Mouse (Mus musculus): ENCODE results near the gene Mettl4. TPM values are rescaled to one million over a fixed set of nuclear protein-coding genes. Genes with fewer than 3 reads are reported as not detected.

The Mettl4 gene
- 21.4 and 26.1 TPM in 2 replicates for polyA plus RNA-seq (2014; fragmentation: Nextera tagmentation; extraction: Ambion mirVana)

- no peaks in the 10 kb centered on the region for H3K27me3 ChIP-seq (ENCODE audit: control insufficient read depth, insufficient read depth, low read length)
- H3K9ac ChIP-seq (ENCODE audit: low read depth, low read length): peak within 1 kb of the TSS; percentile 73
- H3K4me2 ChIP-seq (replicated peaks; ENCODE audit: low read depth, low read length): peak within 1 kb of the TSS; percentile 58
- H3K36me3 ChIP-seq (ENCODE audit: control insufficient read depth, insufficient read depth, low read length): no peaks in the 10 kb centered on the region
- H3K4me3 ChIP-seq (ENCODE audit: low read length): peak within 1 kb of the TSS; percentile 65
- ATAC-seq (ENCODE audit: low FRiP score, low TSS enrichment): peak; percentile 99
- no peaks in the 10 kb centered on the region for H3K9me3 ChIP-seq (ENCODE audit: control insufficient read depth, low read length)
- peak within 1 kb of the TSS; percentile 96 for H3K27ac ChIP-seq (ENCODE audit: low read depth, low read length)
- under 1% methylated on average over 56 of the region's 56 CpGs for WGBS
- peaks cover 13% of the 10 kb centered on the region; the same call in 1 of the 2 replicates for H3K4me1 ChIP-seq (ENCODE audit: control insufficient read depth, insufficient read depth, low read length)
These were observed at the start of gene Mettl4 for GRCm38 (mm10) chr17:94749466-94750135. Gene Mettl4 (minus strand): TSS chr17:94750019.

DNA sequence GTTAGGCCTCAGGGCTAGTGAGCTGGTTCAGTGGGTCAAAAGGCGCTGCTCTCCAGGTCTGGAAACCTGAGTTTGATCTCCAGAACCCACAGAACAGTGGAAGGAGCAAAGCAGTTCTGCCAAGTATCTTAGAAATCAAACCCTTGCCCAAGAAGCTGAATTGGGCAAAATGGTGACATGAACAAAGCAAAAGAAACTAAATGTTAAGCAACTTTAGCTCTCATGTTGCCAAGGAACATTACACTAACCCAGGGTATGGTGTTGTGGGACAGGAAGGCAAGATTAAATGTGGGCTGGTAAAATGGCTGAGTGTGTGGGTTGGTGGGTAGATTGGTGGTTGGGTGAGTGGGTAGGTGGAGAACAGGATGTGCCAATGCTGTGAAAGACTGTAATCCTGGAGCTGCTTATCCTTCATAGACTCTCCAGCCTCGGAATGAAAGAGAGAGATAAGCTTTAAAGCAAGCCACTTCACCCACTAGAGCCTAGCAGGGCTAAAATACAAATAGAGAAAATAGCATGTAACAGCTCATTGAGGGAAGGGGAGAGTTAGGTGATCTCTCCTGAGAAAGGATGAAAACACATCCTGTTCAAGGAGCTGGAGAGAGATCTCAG, 29.2 kb upstream of the Mettl4 start:
- no peaks in the 10 kb centered on the region for H3K4me1 ChIP-seq (ENCODE audit: control insufficient read depth, insufficient read depth, low read length)
- H3K27ac ChIP-seq (ENCODE audit: low read depth, low read length): no peak overlapping the region
- H3K4me2 ChIP-seq (replicated peaks; ENCODE audit: low read depth, low read length): no peak overlapping the region
- no peaks in the 10 kb centered on the region for H3K27me3 ChIP-seq (ENCODE audit: control insufficient read depth, insufficient read depth, low read length)
- no peak for ATAC-seq (ENCODE audit: low FRiP score, low TSS enrichment)
- H3K9ac ChIP-seq (ENCODE audit: low read depth, low read length): no peak overlapping the region
- no peak overlapping the region for H3K4me3 ChIP-seq (ENCODE audit: low read length)
- WGBS: 75% methylated on average over 2 of the region's 2 CpGs
- peaks cover 10% of the 10 kb centered on the region; the same call in 1 of the 2 replicates for H3K36me3 ChIP-seq (ENCODE audit: control insufficient read depth, insufficient read depth, low read length)
- no peaks in the 10 kb centered on the region for H3K9me3 ChIP-seq (ENCODE audit: control insufficient read depth, low read length)

- no peaks in the 10 kb centered on the region for H3K27me3 ChIP-seq (ENCODE audit: control insufficient read depth, insufficient read depth, low read length)
- no peak for ATAC-seq (ENCODE audit: low FRiP score, low TSS enrichment)
- no peak overlapping the region for H3K9ac ChIP-seq (ENCODE audit: low read depth, low read length)
- H3K4me2 ChIP-seq (replicated peaks; ENCODE audit: low read depth, low read length): no peak overlapping the region
- H3K27ac ChIP-seq (ENCODE audit: low read depth, low read length): no peak overlapping the region
- 88% methylated on average over 2 of the region's 2 CpGs for WGBS
- peaks cover 44% of the 10 kb centered on the region for H3K36me3 ChIP-seq (ENCODE audit: control insufficient read depth, insufficient read depth, low read length)
- no peaks in the 10 kb centered on the region for H3K9me3 ChIP-seq (ENCODE audit: control insufficient read depth, low read length)
- no peaks in the 10 kb centered on the region for H3K4me1 ChIP-seq (ENCODE audit: control insufficient read depth, insufficient read depth, low read length)
- no peak overlapping the region for H3K4me3 ChIP-seq (ENCODE audit: low read length)
These were observed 18.7 kb upstream of the Mettl4 start for GRCm38 (mm10) chr17:94768491-94768890.

DNA sequence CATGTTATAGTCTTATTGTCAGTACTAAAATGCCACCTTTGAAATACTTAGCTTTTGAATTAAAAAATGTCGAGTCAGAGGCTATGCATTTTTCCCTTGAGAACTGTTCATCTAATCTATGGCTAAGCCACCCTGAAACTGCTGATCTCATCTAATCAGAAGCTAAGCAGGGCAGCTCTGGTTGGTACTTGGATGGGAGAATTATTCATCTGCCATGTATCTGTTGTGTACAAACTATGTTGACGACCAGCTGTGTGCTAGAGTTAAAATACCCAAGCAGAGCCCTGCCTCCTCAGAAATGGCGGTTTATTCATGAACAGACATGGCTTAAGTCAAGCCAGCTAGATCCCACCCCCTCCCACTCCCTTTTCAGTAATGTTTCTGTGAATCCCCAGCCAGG, 14.9 kb upstream of the Mettl4 start:
- Histone ChIP-seq H3K27ac (ENCODE audit: low read depth, low read length) (no peak overlapping the region), H3K4me3 (ENCODE audit: low read length) (no peak overlapping the region), H3K9me3 (ENCODE audit: control insufficient read depth, low read length) (no peaks in the 10 kb centered on the region), H3K9ac (ENCODE audit: low read depth, low read length) (no peak overlapping the region), H3K4me1 (ENCODE audit: control insufficient read depth, insufficient read depth, low read length) (no peaks in the 10 kb centered on the region), H3K36me3 (ENCODE audit: control insufficient read depth, insufficient read depth, low read length) (peaks cover 35% of the 10 kb centered on the region), H3K27me3 (ENCODE audit: control insufficient read depth, insufficient read depth, low read length) (no peaks in the 10 kb centered on the region), H3K4me2 (replicated peaks; ENCODE audit: low read depth, low read length) (no peak overlapping the region)
- no peak for ATAC-seq (ENCODE audit: low FRiP score, low TSS enrichment)
- WGBS: 91% methylated on average over 3 of the region's 3 CpGs

- H3K4me3 ChIP-seq (ENCODE audit: low read length): no peak overlapping the region
These were observed 14.2 kb upstream of the Mettl4 start for GRCm38 (mm10) chr17:94764011-94764410.

DNA sequence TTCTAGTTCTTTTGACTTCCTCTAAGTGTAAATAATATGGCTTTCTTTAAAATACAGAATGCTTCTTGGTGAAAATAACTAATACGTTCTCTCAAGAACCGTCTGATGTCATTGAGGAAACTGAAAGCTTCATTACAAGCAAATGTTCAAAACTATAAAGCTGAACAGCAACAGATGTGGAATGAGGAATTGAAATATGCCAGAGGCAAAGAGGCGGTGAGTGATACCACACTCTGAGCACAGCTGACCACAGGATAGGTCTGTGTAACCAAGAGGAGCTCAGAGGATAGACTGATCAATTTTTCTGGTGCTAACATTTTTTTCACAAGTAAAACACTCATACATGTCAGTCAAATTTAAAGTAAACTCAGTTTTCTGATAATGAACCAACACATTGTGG, 12.6 kb upstream of the Mettl4 start:
- Histone ChIP-seq H3K27ac (ENCODE audit: low read depth, low read length) (no peak overlapping the region), H3K27me3 (ENCODE audit: control insufficient read depth, insufficient read depth, low read length) (no peaks in the 10 kb centered on the region), H3K9me3 (ENCODE audit: control insufficient read depth, low read length) (no peaks in the 10 kb centered on the region), H3K4me2 (replicated peaks; ENCODE audit: low read depth, low read length) (no peak overlapping the region), H3K9ac (ENCODE audit: low read depth, low read length) (no peak overlapping the region), H3K4me1 (ENCODE audit: control insufficient read depth, insufficient read depth, low read length) (no peaks in the 10 kb centered on the region), H3K4me3 (ENCODE audit: low read length) (no peak overlapping the region), H3K36me3 (ENCODE audit: control insufficient read depth, insufficient read depth, low read length) (peaks cover 26% of the 10 kb centered on the region)
- ATAC-seq (ENCODE audit: low FRiP score, low TSS enrichment): no peak
- 93% methylated on average over 3 of the region's 3 CpGs for WGBS

More at GRCm38 (mm10) chr17:94764011-94764410, 14.2 kb upstream of the Mettl4 start:
- no peaks in the 10 kb centered on the region for H3K9me3 ChIP-seq (ENCODE audit: control insufficient read depth, low read length)
- H3K4me2 ChIP-seq (replicated peaks; ENCODE audit: low read depth, low read length): no peak overlapping the region
- H3K9ac ChIP-seq (ENCODE audit: low read depth, low read length): no peak overlapping the region
- WGBS: 74% methylated on average over 1 of the region's 1 CpGs
- no peak overlapping the region for H3K27ac ChIP-seq (ENCODE audit: low read depth, low read length)
- H3K4me1 ChIP-seq (ENCODE audit: control insufficient read depth, insufficient read depth, low read length): no peaks in the 10 kb centered on the region
- peaks cover 35% of the 10 kb centered on the region for H3K36me3 ChIP-seq (ENCODE audit: control insufficient read depth, insufficient read depth, low read length)
- no peaks in the 10 kb centered on the region for H3K27me3 ChIP-seq (ENCODE audit: control insufficient read depth, insufficient read depth, low read length)
- no peak for ATAC-seq (ENCODE audit: low FRiP score, low TSS enrichment)

- Histone ChIP-seq H3K4me1 (ENCODE audit: control insufficient read depth, insufficient read depth, low read length) (peaks cover 13% of the 10 kb centered on the region; the same call in 1 of the 2 replicates), H3K4me3 (ENCODE audit: low read length) (peak overlapping the region; percentile 65), H3K4me2 (replicated peaks; ENCODE audit: low read depth, low read length) (peak overlapping the region; percentile 58), H3K9me3 (ENCODE audit: control insufficient read depth, low read length) (no peaks in the 10 kb centered on the region), H3K27me3 (ENCODE audit: control insufficient read depth, insufficient read depth, low read length) (no peaks in the 10 kb centered on the region), H3K27ac (ENCODE audit: low read depth, low read length) (peak overlapping the region; percentile 96; the same call in 1 of the 2 replicates), H3K9ac (ENCODE audit: low read depth, low read length) (peak overlapping the region; percentile 73), H3K36me3 (ENCODE audit: control insufficient read depth, insufficient read depth, low read length) (no peaks in the 10 kb centered on the region)
- WGBS: 1% methylated on average over 22 of the region's 22 CpGs
- ATAC-seq (ENCODE audit: low FRiP score, low TSS enrichment): no peak; the same call in 1 of the 2 replicates
These were observed 414 bp upstream of the Mettl4 start for GRCm38 (mm10) chr17:94750136-94750729.

- 89% methylated on average over 4 of the region's 4 CpGs for WGBS
- no peaks in the 10 kb centered on the region for H3K9me3 ChIP-seq (ENCODE audit: control insufficient read depth, low read length)
- peaks cover 6% of the 10 kb centered on the region; the same call in 1 of the 2 replicates for H3K36me3 ChIP-seq (ENCODE audit: control insufficient read depth, insufficient read depth, low read length)
- H3K27ac ChIP-seq (ENCODE audit: low read depth, low read length): no peak overlapping the region
- H3K4me1 ChIP-seq (ENCODE audit: control insufficient read depth, insufficient read depth, low read length): no peaks in the 10 kb centered on the region
- H3K27me3 ChIP-seq (ENCODE audit: control insufficient read depth, insufficient read depth, low read length): no peaks in the 10 kb centered on the region
- H3K9ac ChIP-seq (ENCODE audit: low read depth, low read length): no peak overlapping the region
- H3K4me3 ChIP-seq (ENCODE audit: low read length): no peak overlapping the region
- ATAC-seq (ENCODE audit: low FRiP score, low TSS enrichment): no peak
- H3K4me2 ChIP-seq (replicated peaks; ENCODE audit: low read depth, low read length): no peak overlapping the region
These were observed 11.6 kb downstream of the Mettl4 start for GRCm38 (mm10) chr17:94738173-94738572.

- H3K4me2 ChIP-seq (replicated peaks; ENCODE audit: low read depth, low read length): no peak overlapping the region
- H3K27ac ChIP-seq (ENCODE audit: low read depth, low read length): no peak overlapping the region
- H3K9ac ChIP-seq (ENCODE audit: low read depth, low read length): no peak overlapping the region
- H3K4me1 ChIP-seq (ENCODE audit: control insufficient read depth, insufficient read depth, low read length): no peaks in the 10 kb centered on the region
- no peak for ATAC-seq (ENCODE audit: low FRiP score, low TSS enrichment)
- H3K27me3 ChIP-seq (ENCODE audit: control insufficient read depth, insufficient read depth, low read length): no peaks in the 10 kb centered on the region
- no peaks in the 10 kb centered on the region for H3K9me3 ChIP-seq (ENCODE audit: control insufficient read depth, low read length)
- H3K36me3 ChIP-seq (ENCODE audit: control insufficient read depth, insufficient read depth, low read length): peaks cover 6% of the 10 kb centered on the region; the same call in 1 of the 2 replicates
- no peak overlapping the region for H3K4me3 ChIP-seq (ENCODE audit: low read length)
These were observed 13.9 kb downstream of the Mettl4 start for GRCm38 (mm10) chr17:94735885-94736284.
